Mouse (Mus musculus) heart, embryonic 11.5 days (tissue): ENCODE data around the gene Npdc1. TPM values are rescaled to one million over a fixed set of nuclear protein-coding genes. Genes with fewer than 3 reads are reported as not detected.

Source experiments
- ATAC-seq: fragments of 200-750 bp; cut with Nextera tagmentation; replicated peaks from 2 replicates; pipeline ENCODE4 v1.8.0; 2017; ENCODE audit warnings: moderate library complexity; ENCODE audit not compliant: insufficient number of reproducible peaks, low FRiP score, low TSS enrichment
- H3K27ac ChIP-seq: fragments of 300-500 bp; sonication (generic); 2 replicates; pipeline ENCODE4 v1.5.1; 2014; ENCODE audit warnings: mild to moderate bottlenecking, low read depth, low read length
- H3K27me3 ChIP-seq: fragments of 300-500 bp; sonication (generic); 2 replicates; pipeline ENCODE4 v1.6.1; 2014; ENCODE audit warnings: mild to moderate bottlenecking, low read length, mixed read lengths; ENCODE audit not compliant: control insufficient read depth, insufficient read depth
- H3K36me3 ChIP-seq: fragments of 300-500 bp; sonication (generic); 2 replicates; pipeline ENCODE4 v1.6.1; 2014; ENCODE audit warnings: mild to moderate bottlenecking, low read length, moderate library complexity, mixed read lengths; ENCODE audit not compliant: control insufficient read depth, insufficient read depth
- H3K4me1 ChIP-seq: fragments of 300-500 bp; sonication (generic); 2 replicates; pipeline ENCODE4 v1.6.1; 2014; ENCODE audit warnings: low read length; ENCODE audit not compliant: control insufficient read depth, insufficient read depth
- H3K4me2 ChIP-seq: fragments of 300-500 bp; sonication (generic); 2 replicates; pipeline ENCODE4 v1.6.1; 2014; ENCODE audit warnings: mild to moderate bottlenecking, moderate library complexity
- H3K4me3 ChIP-seq: fragments of 300-500 bp; sonication (generic); 2 replicates; pipeline ENCODE4 v1.5.1; 2014; ENCODE audit warnings: low read depth, low read length
- H3K9ac ChIP-seq: fragments of 300-500 bp; sonication (generic); 2 replicates; pipeline ENCODE4 v1.6.1; 2014; ENCODE audit warnings: mild to moderate bottlenecking, low read depth, low read length, moderate library complexity
- H3K9me3 ChIP-seq: fragments of 300-500 bp; sonication (generic); replicated peaks from 2 replicates; pipeline ENCODE4 v1.6.1; 2016; ENCODE audit warnings: low read length; ENCODE audit not compliant: control insufficient read depth
- WGBS: fragments of 180-500 bp; shearing (Covaris S2); extraction: QIAGEN DNeasy Blood & Tissue Kit; methylation state at CpG from one replicate; pipeline ENCODE4 v1.1.7; 2014; ENCODE audit not compliant: insufficient replicate concordance; 5-methylcytosine and 5-hydroxymethylcytosine counted together
- microRNA-seq: library from miRNA; unstranded; fragments of <30 nt; microRNA quantifications from one replicate; pipeline ENCODE4, GENCODE M21; 2016; ENCODE audit warnings: borderline number of aligned reads
- polyA plus RNA-seq: library from polyadenylated mRNA; unstranded; fragments of >200 nt; fragmentation: Nextera tagmentation; extraction: Ambion mirVana; gene quantifications from 2 replicates; pipeline ENCODE4 v1.2.1, GENCODE M21; 2014

Gene Npdc1
- polyA plus RNA-seq, 1 experiment from 2014 or later: 18.9 TPM

GRCm38 (mm10) chr2:25450853-25451647, 51.9 kb downstream of the Npdc1 start:
- 69% methylated on average over 8 of the region's 8 CpGs for WGBS
- no peak overlapping the region for H3K4me3 ChIP-seq
- H3K4me1 ChIP-seq: no peaks in the 10 kb centered on the region
- H3K27ac ChIP-seq: no peak overlapping the region
- no peak for ATAC-seq
- H3K4me2 ChIP-seq: no peak overlapping the region
- no peaks in the 10 kb centered on the region for H3K9me3 ChIP-seq
- H3K9ac ChIP-seq: no peak overlapping the region
- H3K27me3 ChIP-seq: 0 out of 2 replicates have a peak, but pooled peaks cover 3% of the 10 kb centered on the region
- no peaks in the 10 kb centered on the region for H3K36me3 ChIP-seq

- Histone ChIP-seq H3K4me2 (no peak overlapping the region), H3K9me3 (no peaks in the 10 kb centered on the region), H3K27ac (no peak overlapping the region), H3K36me3 (no peaks in the 10 kb centered on the region), H3K4me3 (no peak overlapping the region), H3K9ac (no peak overlapping the region), H3K4me1 (no peaks in the 10 kb centered on the region), H3K27me3 (no peaks in the 10 kb centered on the region)
- no peak for ATAC-seq
- 41% methylated on average over 1 of the region's 1 CpGs for WGBS
Observed at GRCm38 (mm10) chr2:25452951-25453350, 53.8 kb downstream of the Npdc1 start.

- H3K4me3 ChIP-seq: no peak within 1 kb of the TSS
- H3K27ac ChIP-seq: no peak within 1 kb of the TSS
- no peak within 1 kb of the TSS for H3K4me2 ChIP-seq
- H3K9me3 ChIP-seq: no peaks in the 10 kb centered on the region
- H3K27me3 ChIP-seq: no peaks in the 10 kb centered on the region
- WGBS: 35% methylated on average over 14 of the region's 14 CpGs
- H3K9ac ChIP-seq: no peak within 1 kb of the TSS
- peaks cover 11% of the 10 kb centered on the region for H3K4me1 ChIP-seq
- ATAC-seq: no peak
- H3K36me3 ChIP-seq: no peaks in the 10 kb centered on the region
Observed at GRCm38 (mm10) chr2:25456205-25456953, 57.2 kb downstream of the Npdc1 start, which contains the start of gene Clic3. Gene Clic3, plus strand, starts transcription at chr2:25456838.

GRCm38 (mm10) chr2:25457022-25457896, 58.1 kb downstream of the Npdc1 start:
- H3K9ac ChIP-seq: no peak overlapping the region
- no peaks in the 10 kb centered on the region for H3K36me3 ChIP-seq
- H3K27me3 ChIP-seq: no peaks in the 10 kb centered on the region
- no peak overlapping the region for H3K27ac ChIP-seq
- H3K9me3 ChIP-seq: no peaks in the 10 kb centered on the region
- H3K4me3 ChIP-seq: no peak overlapping the region
- 76% methylated on average over 9 of the region's 9 CpGs for WGBS
- H3K4me2 ChIP-seq: no peak overlapping the region
- no peak for ATAC-seq
- peaks cover 13% of the 10 kb centered on the region for H3K4me1 ChIP-seq

- 72% methylated on average over 5 of the region's 5 CpGs for WGBS
- H3K27me3 ChIP-seq: no peaks in the 10 kb centered on the region
- H3K36me3 ChIP-seq: no peaks in the 10 kb centered on the region
- H3K9me3 ChIP-seq: no peaks in the 10 kb centered on the region
- H3K9ac ChIP-seq: no peak overlapping the region
- H3K4me1 ChIP-seq: peaks cover 13% of the 10 kb centered on the region
- no peak overlapping the region for H3K4me2 ChIP-seq
- H3K4me3 ChIP-seq: no peak overlapping the region
- H3K27ac ChIP-seq: no peak overlapping the region
- no peak for ATAC-seq
Observed at GRCm38 (mm10) chr2:25458911-25459310, 59.8 kb downstream of the Npdc1 start.

Small RNA genes within 50 kb of the gene (microRNA-seq; reads per million reads assigned to microRNA genes)
- gene Mir3087: not detected

Other genes starting within 250 kb of the Npdc1 start
- gene Nrarp, start 218.6 kb upstream of the Npdc1 start, polyA plus RNA-seq: 4.5 and 4.8 TPM in 2 replicates
- 5.9 and 8.3 TPM in 2 replicates for gene Tor4a, start 202.5 kb upstream of the Npdc1 start, polyA plus RNA-seq
- gene Nelfb, start 187.9 kb upstream of the Npdc1 start, polyA plus RNA-seq: 62.9 and 69.0 TPM in 2 replicates
- gene Stpg3, start 184.7 kb upstream of the Npdc1 start, polyA plus RNA-seq: not detected in 2 replicates
- gene Fam166a, start 180.6 kb upstream of the Npdc1 start, polyA plus RNA-seq: 0.44 TPM in 1 of 2 replicates, not detected in the other
- gene Tubb4b, start 174.6 kb upstream of the Npdc1 start, polyA plus RNA-seq: 449 and 481 TPM in 2 replicates
- not detected in 2 replicates for gene Slc34a3, start 165.0 kb upstream of the Npdc1 start, polyA plus RNA-seq
- gene Rnf224, start 162.6 kb upstream of the Npdc1 start, polyA plus RNA-seq: 0.42 TPM in 1 of 2 replicates, not detected in the other
- 5.2 and 7.1 TPM in 2 replicates for gene Rnf208, start 157.1 kb upstream of the Npdc1 start, polyA plus RNA-seq
- gene Cysrt1, start 156.9 kb upstream of the Npdc1 start, polyA plus RNA-seq: not detected in 2 replicates
- gene AL732309.1, start 152.5 kb upstream of the Npdc1 start, polyA plus RNA-seq: 2.5 and 2.9 TPM in 2 replicates
- gene Tmem203, start 143.9 kb upstream of the Npdc1 start, polyA plus RNA-seq: 12.9 and 16.0 TPM in 2 replicates
- 3.3 TPM in 2 replicates for gene Tprn, start 136.7 kb upstream of the Npdc1 start, polyA plus RNA-seq
- 156 and 175 TPM in 2 replicates for gene Ssna1, start 126.9 kb upstream of the Npdc1 start, polyA plus RNA-seq
- 73.0 and 76.1 TPM in 2 replicates for gene Anapc2, start 126.9 kb upstream of the Npdc1 start, polyA plus RNA-seq
- not detected in 2 replicates for gene Tmem210, start 111.2 kb upstream of the Npdc1 start, polyA plus RNA-seq
- gene Lrrc26, start 109.4 kb upstream of the Npdc1 start, polyA plus RNA-seq: not detected in 2 replicates
- gene Grin1, start 80.2 kb upstream of the Npdc1 start, polyA plus RNA-seq: 0.96 and 1.1 TPM in 2 replicates
- 47.9 and 68.4 TPM in 2 replicates for gene Man1b1, start 67.0 kb upstream of the Npdc1 start, polyA plus RNA-seq
- gene Dpp7, start 43.0 kb upstream of the Npdc1 start, polyA plus RNA-seq: 13.1 and 14.0 TPM in 2 replicates
- gene Uap1l1, start 33.7 kb upstream of the Npdc1 start, polyA plus RNA-seq: 10.8 and 11.2 TPM in 2 replicates
- gene Sapcd2, start 27.0 kb upstream of the Npdc1 start, polyA plus RNA-seq: 16.0 and 18.2 TPM in 2 replicates
- 0.18 and 0.20 TPM in 2 replicates for gene Entpd2, start 3.5 kb upstream of the Npdc1 start, polyA plus RNA-seq
- not detected in 2 replicates for gene Fut7, start 23.9 kb downstream of the Npdc1 start, polyA plus RNA-seq
- 2.0 and 3.4 TPM in 2 replicates for gene Abca2, start 29.4 kb downstream of the Npdc1 start, polyA plus RNA-seq
- 0.47 and 0.83 TPM in 2 replicates for gene Clic3, start 57.5 kb downstream of the Npdc1 start, polyA plus RNA-seq
- 16.5 and 20.0 TPM in 2 replicates for gene Paxx, start 61.7 kb downstream of the Npdc1 start, polyA plus RNA-seq
- gene Ptgds, start 70.7 kb downstream of the Npdc1 start, polyA plus RNA-seq: 0.66 and 1.1 TPM in 2 replicates
- not detected in 2 replicates for gene Lcn12, start 94.6 kb downstream of the Npdc1 start, polyA plus RNA-seq
- 66.7 and 78.7 TPM in 2 replicates for gene Fbxw5, start 101.4 kb downstream of the Npdc1 start, polyA plus RNA-seq
- 3.4 and 3.7 TPM in 2 replicates for gene C8g, start 102.4 kb downstream of the Npdc1 start, polyA plus RNA-seq
- gene Traf2, start 147.6 kb downstream of the Npdc1 start, polyA plus RNA-seq: 20.3 and 21.9 TPM in 2 replicates
- 318 and 356 TPM in 2 replicates for gene Edf1, start 158.5 kb downstream of the Npdc1 start, polyA plus RNA-seq
- gene Mamdc4, start 175.5 kb downstream of the Npdc1 start, polyA plus RNA-seq: 3.2 and 5.5 TPM in 2 replicates
- 167 and 172 TPM in 2 replicates for gene Phpt1, start 175.9 kb downstream of the Npdc1 start, polyA plus RNA-seq
- gene Ajm1, start 182.4 kb downstream of the Npdc1 start, polyA plus RNA-seq: 0.21 TPM in 1 of 2 replicates, not detected in the other
- gene Rabl6, start 209.2 kb downstream of the Npdc1 start, polyA plus RNA-seq: 35.9 and 40.0 TPM in 2 replicates
- gene Ccdc183, start 218.3 kb downstream of the Npdc1 start, polyA plus RNA-seq: 0.11 and 0.20 TPM in 2 replicates
- gene Tmem141, start 222.7 kb downstream of the Npdc1 start, polyA plus RNA-seq: 14.6 and 18.4 TPM in 2 replicates
- 1.0 and 1.1 TPM in 2 replicates for gene Fcna, start 228.7 kb downstream of the Npdc1 start, polyA plus RNA-seq